Mouse (Mus musculus): ENCODE results near the gene Atg5. TPM values are rescaled to one million over a fixed set of nuclear protein-coding genes. Genes with fewer than 3 reads are reported as not detected.

Gene Atg5
- polyA plus RNA-seq, 1 experiment from 2014 or later = 47.8 TPM

GRCm38 (mm10) chr10:44338571-44338970 is 70.4 kb downstream of the Atg5 start:
- no peak overlapping the region for H3K9ac ChIP-seq (replicated peaks)
- H3K4me1 ChIP-seq = peaks cover 6% of the 10 kb centered on the region; the same call in 1 of the 2 replicates
- H3K4me3 ChIP-seq = no peak overlapping the region
- WGBS = 44% methylated on average over 6 of the region's 6 CpGs
- H3K9me3 ChIP-seq = no peaks in the 10 kb centered on the region
- no peak overlapping the region for H3K4me2 ChIP-seq (replicated peaks)
- no peak; the same call in 1 of the 2 replicates for ATAC-seq (ENCODE audit: low FRiP score, low read depth)
- 0 out of 2 replicates have a peak, but pooled peaks cover 4% of the 10 kb centered on the region for H3K36me3 ChIP-seq
- no peaks in the 10 kb centered on the region for H3K27me3 ChIP-seq
- no peak overlapping the region for H3K27ac ChIP-seq (replicated peaks)

GRCm38 (mm10) chr10:44339326-44339725 is 71.2 kb downstream of the Atg5 start:
- Histone ChIP-seq H3K27ac (replicated peaks) (no peak overlapping the region), H3K4me2 (replicated peaks) (no peak overlapping the region), H3K36me3 (0 out of 2 replicates have a peak, but pooled peaks cover 4% of the 10 kb centered on the region), H3K9ac (replicated peaks) (no peak overlapping the region), H3K4me3 (no peak overlapping the region), H3K9me3 (no peaks in the 10 kb centered on the region), H3K27me3 (no peaks in the 10 kb centered on the region), H3K4me1 (peaks cover 6% of the 10 kb centered on the region; the same call in 1 of the 2 replicates)
- 78% methylated on average over 5 of the region's 5 CpGs for WGBS
- ATAC-seq (ENCODE audit: low FRiP score, low read depth) = no peak

- Histone ChIP-seq H3K9ac (replicated peaks) (no peak overlapping the region), H3K9me3 (no peaks in the 10 kb centered on the region), H3K27me3 (no peaks in the 10 kb centered on the region), H3K4me3 (no peak overlapping the region), H3K27ac (replicated peaks) (no peak overlapping the region), H3K36me3 (0 out of 2 replicates have a peak, but pooled peaks cover 3% of the 10 kb centered on the region), H3K4me1 (peaks cover 6% of the 10 kb centered on the region; the same call in 1 of the 2 replicates), H3K4me2 (replicated peaks) (no peak overlapping the region)
- WGBS = 75% methylated on average over 4 of the region's 4 CpGs
- ATAC-seq (ENCODE audit: low FRiP score, low read depth) = no peak
These were observed 72.8 kb downstream of the Atg5 start for GRCm38 (mm10) chr10:44340928-44341327.

- whole genome bisulfite sequencing = 91% methylated on average over 6 of the region's 6 CpGs
- ATAC-seq (ENCODE audit: low FRiP score, low read depth) = no peak
These were observed 73.8 kb downstream of the Atg5 start for GRCm38 (mm10) chr10:44341826-44342521.

GRCm38 (mm10) chr10:44343351-44343750 is 75.2 kb downstream of the Atg5 start:
- no peak overlapping the region for H3K9ac ChIP-seq (replicated peaks)
- H3K36me3 ChIP-seq = no peaks in the 10 kb centered on the region
- H3K4me2 ChIP-seq (replicated peaks) = no peak overlapping the region
- H3K4me1 ChIP-seq = peaks cover 2% of the 10 kb centered on the region; the same call in 1 of the 2 replicates
- H3K27me3 ChIP-seq = no peaks in the 10 kb centered on the region
- no peak for ATAC-seq (ENCODE audit: low FRiP score, low read depth)
- 89% methylated on average over 3 of the region's 3 CpGs for WGBS
- no peak overlapping the region for H3K4me3 ChIP-seq
- no peak overlapping the region for H3K27ac ChIP-seq (replicated peaks)
- H3K9me3 ChIP-seq = no peaks in the 10 kb centered on the region

More at GRCm38 (mm10) chr10:44341826-44342521, 73.8 kb downstream of the Atg5 start:
- no peaks in the 10 kb centered on the region for H3K27me3 ChIP-seq
- H3K9ac ChIP-seq (replicated peaks) = no peak overlapping the region
- H3K9me3 ChIP-seq = no peaks in the 10 kb centered on the region
- no peaks in the 10 kb centered on the region for H3K36me3 ChIP-seq
- no peak overlapping the region for H3K4me3 ChIP-seq
- peaks cover 6% of the 10 kb centered on the region; the same call in 1 of the 2 replicates for H3K4me1 ChIP-seq
- no peak overlapping the region for H3K27ac ChIP-seq (replicated peaks)
- H3K4me2 ChIP-seq (replicated peaks) = no peak overlapping the region

- Histone ChIP-seq H3K4me2 (replicated peaks) (no peak overlapping the region), H3K4me1 (no peaks in the 10 kb centered on the region), H3K36me3 (no peaks in the 10 kb centered on the region), H3K9ac (replicated peaks) (no peak overlapping the region), H3K4me3 (no peak overlapping the region), H3K27ac (replicated peaks) (no peak overlapping the region), H3K27me3 (no peaks in the 10 kb centered on the region), H3K9me3 (no peaks in the 10 kb centered on the region)
- ATAC-seq (ENCODE audit: low FRiP score, low read depth) = no peak
- WGBS = 93% methylated on average over 10 of the region's 10 CpGs
These were observed 79.5 kb downstream of the Atg5 start for GRCm38 (mm10) chr10:44347549-44348172.

- Histone ChIP-seq H3K9ac (replicated peaks) (no peak overlapping the region), H3K4me1 (no peaks in the 10 kb centered on the region), H3K4me3 (no peak overlapping the region), H3K9me3 (no peaks in the 10 kb centered on the region), H3K4me2 (replicated peaks) (no peak overlapping the region), H3K36me3 (no peaks in the 10 kb centered on the region), H3K27me3 (no peaks in the 10 kb centered on the region), H3K27ac (replicated peaks) (no peak overlapping the region)
- ATAC-seq (ENCODE audit: low FRiP score, low read depth) = no peak
- 76% methylated on average over 14 of the region's 14 CpGs for WGBS
These were observed 80.6 kb downstream of the Atg5 start for GRCm38 (mm10) chr10:44348474-44349415.

- ATAC-seq (ENCODE audit: low FRiP score, low read depth) = no peak
- no peak overlapping the region for H3K4me2 ChIP-seq (replicated peaks)
- H3K27me3 ChIP-seq = no peaks in the 10 kb centered on the region
- no peak overlapping the region for H3K27ac ChIP-seq (replicated peaks)
- no peaks in the 10 kb centered on the region for H3K9me3 ChIP-seq
- H3K4me3 ChIP-seq = no peak overlapping the region
- no peaks in the 10 kb centered on the region for H3K36me3 ChIP-seq
- WGBS = 84% methylated on average over 4 of the region's 4 CpGs
- H3K4me1 ChIP-seq = peaks cover 5% of the 10 kb centered on the region; the same call in 1 of the 2 replicates
- no peak overlapping the region for H3K9ac ChIP-seq (replicated peaks)
These were observed 85.3 kb downstream of the Atg5 start for GRCm38 (mm10) chr10:44353467-44353866.

- H3K4me1 ChIP-seq = peaks cover 5% of the 10 kb centered on the region; the same call in 1 of the 2 replicates
- H3K27me3 ChIP-seq = no peaks in the 10 kb centered on the region
- 0 out of 2 replicates have a peak, but pooled peaks have one; percentile 9 for ATAC-seq (ENCODE audit: low FRiP score, low read depth)
- 78% methylated on average over 10 of the region's 10 CpGs for WGBS
- no peak overlapping the region for H3K4me3 ChIP-seq
- no peak overlapping the region for H3K9ac ChIP-seq (replicated peaks)
- no peaks in the 10 kb centered on the region for H3K36me3 ChIP-seq
- no peaks in the 10 kb centered on the region for H3K9me3 ChIP-seq
- H3K27ac ChIP-seq (replicated peaks) = no peak overlapping the region
- no peak overlapping the region for H3K4me2 ChIP-seq (replicated peaks)
These were observed 86.2 kb downstream of the Atg5 start for GRCm38 (mm10) chr10:44354393-44354792.

GRCm38 (mm10) chr10:44355216-44355615 is 87.1 kb downstream of the Atg5 start:
- no peak overlapping the region for H3K9ac ChIP-seq (replicated peaks)
- no peaks in the 10 kb centered on the region for H3K36me3 ChIP-seq
- H3K4me2 ChIP-seq (replicated peaks) = no peak overlapping the region
- no peaks in the 10 kb centered on the region for H3K9me3 ChIP-seq
- ATAC-seq (ENCODE audit: low FRiP score, low read depth) = peak; percentile 60; the same call in 1 of the 2 replicates
- no peak overlapping the region for H3K27ac ChIP-seq (replicated peaks)
- WGBS = 66% methylated on average over 7 of the region's 7 CpGs
- H3K4me1 ChIP-seq = peaks cover 5% of the 10 kb centered on the region; the same call in 1 of the 2 replicates
- H3K27me3 ChIP-seq = no peaks in the 10 kb centered on the region
- no peak overlapping the region for H3K4me3 ChIP-seq

GRCm38 (mm10) chr10:44356625-44357024 is 88.5 kb downstream of the Atg5 start:
- Histone ChIP-seq H3K9ac (replicated peaks) (no peak overlapping the region), H3K9me3 (no peaks in the 10 kb centered on the region), H3K4me2 (replicated peaks) (no peak overlapping the region), H3K27ac (replicated peaks) (no peak overlapping the region), H3K36me3 (no peaks in the 10 kb centered on the region), H3K4me1 (peaks cover 5% of the 10 kb centered on the region), H3K4me3 (no peak overlapping the region), H3K27me3 (no peaks in the 10 kb centered on the region)
- no peak for ATAC-seq (ENCODE audit: low FRiP score, low read depth)
- 97% methylated on average over 5 of the region's 5 CpGs for WGBS

Data from midbrain, embryonic 12.5 days (tissue).